Mouse (Mus musculus) ES-E14 (cell line): Measurements from ENCODE around the gene Rnf151. TPM values are rescaled to one million over a fixed set of nuclear protein-coding genes. Genes with fewer than 3 reads are reported as not detected.

Experiments used
- DNase-seq: peaks from one replicate; pipeline ENCODE4 v3.0.0-alpha.2; 2013; ENCODE audit warnings: low read depth, low spot score
- H3K27ac ChIP-seq: 2 replicates; pipeline ENCODE4 v1.5.1; 2012; ENCODE audit warnings: low read depth, mild to moderate bottlenecking, low read length, moderate library complexity, mixed read lengths; ENCODE audit not compliant: poor library complexity, insufficient read depth, severe bottlenecking
- H3K36me3 ChIP-seq: 2 replicates; pipeline ENCODE4 v1.6.1; 2012; ENCODE audit warnings: mild to moderate bottlenecking, low read length, moderate library complexity, mixed read lengths; ENCODE audit not compliant: control insufficient read depth, poor library complexity, insufficient read depth, severe bottlenecking
- H3K4me1 ChIP-seq, 2 experiments: fragments of 150-350 bp in 1 of 2; sonication (generic) in 1 of 2; 2 replicates each; pipeline ENCODE4 v1.6.1; 2012; ENCODE audit warnings: low read length in 2 of 2, mild to moderate bottlenecking in 1 of 2, mixed read lengths in 1 of 2; ENCODE audit not compliant: control insufficient read depth in 2 of 2, insufficient read depth in 2 of 2, poor library complexity in 1 of 2
- H3K4me3 ChIP-seq, 2 experiments: fragments of 150-350 bp in 1 of 2; sonication (generic) in 1 of 2; 2 replicates each; pipeline ENCODE4 v1.5.1; 2012; ENCODE audit warnings: low read length in 2 of 2, low read depth in 1 of 2, mild to moderate bottlenecking in 1 of 2, mixed read lengths in 1 of 2; ENCODE audit not compliant: insufficient read depth in 1 of 2, poor library complexity in 1 of 2, severe bottlenecking in 1 of 2
- H3K9ac ChIP-seq: 2 replicates; pipeline ENCODE4 v1.6.1; 2012; ENCODE audit warnings: low read depth, mild to moderate bottlenecking, low read length, mixed read lengths; ENCODE audit not compliant: poor library complexity, insufficient read depth, severe bottlenecking
- H3K9me3 ChIP-seq: fragments of 150-350 bp; sonication (generic); 2 replicates; pipeline ENCODE4 v1.6.1; 2012; ENCODE audit warnings: low read depth, mild to moderate bottlenecking, low read length; ENCODE audit not compliant: control insufficient read depth, insufficient read depth
- CHD2 ChIP-seq: IDR thresholded peaks from 2 replicates; pipeline ENCODE4 v1.6.1; 2014; ENCODE audit warnings: mild to moderate bottlenecking, low read depth, low read length, inconsistent platforms
- HCFC1 ChIP-seq: IDR thresholded peaks from 2 replicates; pipeline ENCODE4 v1.6.1; 2012; ENCODE audit warnings: low read length, inconsistent platforms, borderline replicate concordance; ENCODE audit not compliant: insufficient read depth
- MAFK ChIP-seq: IDR thresholded peaks from 2 replicates; pipeline ENCODE4 v1.6.1; 2014; ENCODE audit warnings: mild to moderate bottlenecking, low read depth, low read length, inconsistent platforms; ENCODE audit not compliant: insufficient read depth
- ZC3H11A ChIP-seq: IDR thresholded peaks from 2 replicates; pipeline ENCODE4 v1.6.1; 2012; ENCODE audit warnings: low read depth, mild to moderate bottlenecking, inconsistent platforms, low read length, borderline replicate concordance
- ZNF384 ChIP-seq: IDR thresholded peaks from 2 replicates; pipeline ENCODE4 v1.6.1; 2012; ENCODE audit warnings: low read depth, low read length, inconsistent platforms
- in situ Hi-C, 2 experiments: fragments of 600-800 bp; cut with MboI; formaldehyde crosslinking; loops; one replicate each; pipeline ENCODE4 v1.15.1; 2025; ENCODE audit warnings: low sequenced_read_pairs in 2 of 2, inconsistent platforms in 1 of 2; ENCODE audit not compliant: unreplicated experiment in 2 of 2
- total RNA-seq: library from RNA; depleted of rRNA; stranded (reverse); fragments of 300-350 nt; gene quantifications from 2 replicates; pipeline ENCODE4 v1.2.3, GENCODE M21; 2012

Rnf151 gene
- total RNA-seq, 1 experiment = 0.71 TPM

- no peak overlapping the region for H3K9ac ChIP-seq
- no peak overlapping the region for H3K27ac ChIP-seq
- peaks cover 0 to 13% of the 10 kb centered on the region in 2 experiments; a peak in 2 of 4 replicates for H3K4me1 ChIP-seq
- no peaks in the 10 kb centered on the region for H3K36me3 ChIP-seq
- DNase-seq = no peak
- in situ Hi-C loops = no loop called here
- H3K4me3 ChIP-seq = no peak overlapping the region
- TF ChIP-seq CHD2 = no peak
- TF ChIP-seq ZNF384 = no peak
- TF ChIP-seq HCFC1 = no peak
- TF ChIP-seq MAFK = no peak
- no peak for TF ChIP-seq ZC3H11A
- no peaks in the 10 kb centered on the region for H3K9me3 ChIP-seq
Measured at GRCm38 (mm10) chr17:24739926-24740325, 22.1 kb upstream of the Rnf151 start.

- Histone ChIP-seq H3K27ac (no peak overlapping the region), H3K4me1 (peaks cover 0 to 14% of the 10 kb centered on the region in 2 experiments; a peak in 2 of 4 replicates), H3K36me3 (no peaks in the 10 kb centered on the region), H3K9me3 (no peaks in the 10 kb centered on the region), H3K9ac (no peak overlapping the region), H3K4me3 (no peak overlapping the region)
- no peak for TF ChIP-seq CHD2
- TF ChIP-seq HCFC1 = no peak
- no peak for TF ChIP-seq ZC3H11A
- TF ChIP-seq ZNF384 = no peak
- TF ChIP-seq MAFK = no peak
- in situ Hi-C loops = no loop called here
- DNase-seq = no peak
Measured at GRCm38 (mm10) chr17:24738238-24738637, 20.4 kb upstream of the Rnf151 start.

DNA sequence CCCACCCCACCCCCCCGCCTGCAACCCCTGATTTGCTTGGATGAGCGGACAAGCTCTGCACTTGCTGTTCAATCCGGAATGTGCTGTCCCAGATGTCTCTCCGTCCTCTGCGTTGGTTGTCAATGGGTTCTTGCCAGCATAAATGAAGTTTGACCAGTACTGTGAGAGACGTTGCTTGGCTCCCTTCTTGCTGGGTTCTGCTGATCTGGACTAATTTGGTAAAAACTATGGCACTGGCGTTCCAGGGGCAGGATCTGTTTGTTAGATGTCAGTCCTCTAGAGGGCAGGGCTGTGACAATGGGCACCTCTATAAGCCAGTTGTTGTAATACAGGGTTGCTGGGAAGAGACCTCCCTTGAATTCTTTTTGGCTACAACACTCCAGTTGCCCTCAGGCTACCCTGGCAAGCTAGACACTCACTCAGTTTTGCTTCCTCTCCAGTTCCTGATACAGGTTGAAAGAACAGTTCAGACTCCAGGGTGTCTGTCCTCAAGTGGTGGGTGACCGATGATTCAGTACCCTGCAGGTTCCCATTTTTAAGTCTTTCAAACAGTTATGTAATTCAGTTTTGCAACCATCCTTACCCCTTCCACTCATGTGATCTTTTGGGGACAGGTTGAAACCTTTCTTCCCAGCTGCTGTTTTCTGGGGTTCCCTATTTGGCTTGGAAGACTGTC is 19.4 kb upstream of the Rnf151 start:
- no peak for DNase-seq
- Histone ChIP-seq H3K36me3 (no peaks in the 10 kb centered on the region), H3K4me1 (peaks cover 1 to 15% of the 10 kb centered on the region in 2 experiments; a peak in 2 of 4 replicates), H3K4me3 (peak overlapping the region; percentile 6 to 73; a peak in 3 of 4 replicates), H3K27ac (no peak overlapping the region), H3K9ac (no peak overlapping the region), H3K9me3 (no peaks in the 10 kb centered on the region)
- in situ Hi-C loops = no loop called here
- TF ChIP-seq ZC3H11A = no peak
- no peak for TF ChIP-seq HCFC1
- no peak for TF ChIP-seq MAFK
- TF ChIP-seq ZNF384 = no peak
- no peak for TF ChIP-seq CHD2

DNA sequence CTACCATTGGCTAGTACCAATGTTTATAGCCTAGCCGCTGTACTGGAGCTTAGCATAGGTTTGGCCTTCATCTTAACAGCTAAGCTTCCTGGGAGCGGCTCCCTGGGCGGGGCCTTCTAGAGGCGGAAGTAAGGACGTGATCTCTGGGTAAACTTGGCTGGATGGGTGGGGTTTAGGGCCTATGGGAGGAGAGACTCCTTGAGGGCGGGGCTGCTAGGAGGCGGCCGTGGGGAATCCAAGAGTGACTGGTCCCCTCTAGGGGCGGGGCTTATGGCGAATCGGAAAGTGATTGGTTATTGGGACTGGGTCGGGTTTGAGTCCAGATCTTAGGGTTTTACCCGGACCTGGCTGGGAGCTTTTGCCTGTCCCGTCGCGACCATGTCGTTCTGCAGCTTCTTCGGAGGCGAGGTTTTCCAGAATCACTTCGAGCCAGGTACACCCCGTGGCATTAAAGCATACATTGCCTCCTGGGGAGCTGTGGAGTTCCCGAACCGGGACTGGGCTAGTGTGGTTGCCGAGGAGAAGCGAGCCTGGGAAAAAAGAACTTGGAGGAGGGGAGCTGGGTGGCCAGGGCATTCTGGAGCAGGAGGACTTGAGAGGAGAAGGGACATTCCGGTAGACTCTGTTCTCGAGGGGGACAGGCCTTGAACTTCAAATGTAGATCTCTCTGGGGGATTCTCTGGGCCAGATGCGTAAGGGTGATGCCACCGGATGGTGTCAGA is 18.6 kb upstream of the Rnf151 start, which contains the start of gene Msrb1:
Gene Msrb1 (plus strand): TSS at position 313 of the 722 bp plus-strand sequence.
- Histone ChIP-seq H3K9me3 (no peaks in the 10 kb centered on the region), H3K4me3 (peak within 1 kb of the TSS; percentile 73 to 80), H3K27ac (0 out of 2 replicates have a peak within 1 kb of the TSS, but pooled peaks have one; percentile 7), H3K9ac (peak within 1 kb of the TSS; percentile 75), H3K36me3 (no peaks in the 10 kb centered on the region), H3K4me1 (peaks cover 1 to 15% of the 10 kb centered on the region in 2 experiments; a peak in 2 of 4 replicates)
- in situ Hi-C loops = no loop called here
- TF ChIP-seq ZC3H11A = no peak
- no peak for TF ChIP-seq ZNF384
- TF ChIP-seq CHD2 = no peak
- TF ChIP-seq HCFC1 = no peak
- TF ChIP-seq MAFK = no peak
- peak; percentile 100 for DNase-seq

GRCm38 (mm10) chr17:24735446-24735845 is 17.6 kb upstream of the Rnf151 start:
- Histone ChIP-seq H3K36me3 (no peaks in the 10 kb centered on the region), H3K4me1 (peaks cover 1 to 15% of the 10 kb centered on the region in 2 experiments; a peak in 2 of 4 replicates), H3K4me3 (no peak overlapping the region), H3K27ac (no peak overlapping the region), H3K9me3 (no peaks in the 10 kb centered on the region), H3K9ac (no peak overlapping the region)
- TF ChIP-seq MAFK (no peak), ZNF384 (no peak), HCFC1 (no peak), CHD2 (no peak), ZC3H11A (no peak)
- DNase-seq = no peak
- in situ Hi-C loops = no loop called here
